Mouse (Mus musculus): Measurements from ENCODE around the gene Actn4.

GRCm38 (mm10) chr7:28918540-28918939, 43.6 kb downstream of the Actn4 start:
- TF ChIP-seq POLR2A (IDR thresholded peaks at IDR 0.05; ENCODE audit: low read depth, low read length) (no peak), CTCF (IDR thresholded peaks at IDR 0.05; ENCODE audit: extremely low read depth, insufficient read depth, insufficient read length, insufficient replicate concordance) (no peak)
